Mouse (Mus musculus): ENCODE measurements at regions not wholly inside any gene's neighbourhood (a gene's known extent, or its start where the extent isn't known, plus 50 kb on each side); places are given as distances from the start of the nearest gene placed in this dataset.
A peak's percentile ranks its signal among the peaks of the same experiment; 100 is the strongest.

GRCm38 (mm10) chr10:118624368-118624767 is 183.5 kb downstream of the Ifng start:
- no peak for ATAC-seq

GRCm38 (mm10) chr10:118628000-118628399 is 187.2 kb downstream of the Ifng start:
- ATAC-seq = peak; percentile 41

GRCm38 (mm10) chr10:118629360-118630040 is 188.7 kb downstream of the Ifng start:
- ATAC-seq = no peak

GRCm38 (mm10) chr10:118631786-118632185 is 190.9 kb downstream of the Ifng start:
- ATAC-seq = no peak

- ATAC-seq = no peak
Observed at GRCm38 (mm10) chr10:118632187-118632586, 191.3 kb downstream of the Ifng start.

- peak; percentile 96 for ATAC-seq
Observed at GRCm38 (mm10) chr10:118633429-118633828, 192.6 kb downstream of the Ifng start.

GRCm38 (mm10) chr10:118639097-118639496 is 198.3 kb downstream of the Ifng start:
- no peak for ATAC-seq

GRCm38 (mm10) chr10:118640121-118640809 is 199.4 kb downstream of the Ifng start:
- ATAC-seq = no peak

GRCm38 (mm10) chr10:118640810-118641427 is 200.1 kb downstream of the Ifng start:
- ATAC-seq = no peak

GRCm38 (mm10) chr10:118643622-118644021 is 202.8 kb downstream of the Ifng start:
- ATAC-seq = no peak

GRCm38 (mm10) chr10:118648111-118648510 is 207.3 kb downstream of the Ifng start:
- ATAC-seq = no peak

- no peak for ATAC-seq
Observed at GRCm38 (mm10) chr10:118656561-118656960, 213.4 kb downstream of the Dyrk2 start.

- ATAC-seq = no peak
Observed at GRCm38 (mm10) chr10:118666009-118666408, 204.0 kb downstream of the Dyrk2 start.

- ATAC-seq = no peak
Observed at GRCm38 (mm10) chr10:118675816-118676465, 194.1 kb downstream of the Dyrk2 start.

- no peak for ATAC-seq
Observed at GRCm38 (mm10) chr10:118678750-118679418, 191.1 kb downstream of the Dyrk2 start.

- ATAC-seq = no peak
Observed at GRCm38 (mm10) chr10:118679507-118679906, 190.5 kb downstream of the Dyrk2 start.

GRCm38 (mm10) chr10:118680896-118681295 is 189.1 kb downstream of the Dyrk2 start:
- no peak for ATAC-seq

GRCm38 (mm10) chr10:118683356-118683755 is 186.7 kb downstream of the Dyrk2 start:
- ATAC-seq = no peak

GRCm38 (mm10) chr10:118699292-118699691 is 170.7 kb downstream of the Dyrk2 start:
- no peak for ATAC-seq

GRCm38 (mm10) chr10:118700115-118700514 is 169.9 kb downstream of the Dyrk2 start:
- no peak for ATAC-seq

- no peak for ATAC-seq
Observed at GRCm38 (mm10) chr10:118706020-118706419, 164.0 kb downstream of the Dyrk2 start.

- ATAC-seq = no peak
Observed at GRCm38 (mm10) chr10:118709718-118710117, 160.3 kb downstream of the Dyrk2 start.

GRCm38 (mm10) chr10:118711529-118711928 is 158.5 kb downstream of the Dyrk2 start:
- ATAC-seq = no peak
